Mouse (Mus musculus) gastrocnemius, postnatal 14 days (tissue): ENCODE data around the gene Sema6d. TPM values are rescaled to one million over a fixed set of nuclear protein-coding genes. Genes with fewer than 3 reads are reported as not detected.

Experiments used
- DNase-seq: peaks from one replicate; pipeline ENCODE4 v3.0.0; 2021; ENCODE audit warnings: mixed read lengths
- intact Hi-C: fragments of 180-260 bp; cut with DNase I; formaldehyde crosslinking; loops from one replicate; pipeline ENCODE4 v1.15.1; 2025; ENCODE audit warnings: low total_unique reads
- total RNA-seq, 2 experiments: library from RNA; stranded (reverse); gene quantifications; 2 replicates each; pipeline ENCODE4 v1.2.3; 2021

Sema6d gene
- total RNA-seq, 2 experiments from 2014 or later = 8.1 to 13.8 TPM

GRCm38 (mm10) chr2:124664191-124664590 lies 574.4 kb downstream of the Sema6d start:
- intact Hi-C loops = no loop called here
- DNase-seq = no peak

- DNase-seq = no peak
- intact Hi-C loops = no loop called here
Observed at GRCm38 (mm10) chr2:124668431-124668830, 578.7 kb downstream of the Sema6d start.

GRCm38 (mm10) chr2:124673117-124673516 lies 583.3 kb downstream of the Sema6d start:
- intact Hi-C loops = no loop called here
- no peak for DNase-seq

- peak; percentile 15 for DNase-seq
- intact Hi-C loops = no loop called here
Observed at GRCm38 (mm10) chr2:124684481-124684901, 594.7 kb downstream of the Sema6d start.

GRCm38 (mm10) chr2:124690372-124690771 lies 600.6 kb downstream of the Sema6d start:
- intact Hi-C loops = no loop called here

GRCm38 (mm10) chr2:124702621-124703020 lies 612.9 kb downstream of the Sema6d start:
- DNase-seq = no peak
- intact Hi-C loops = no loop called here

More at GRCm38 (mm10) chr2:124690372-124690771, 600.6 kb downstream of the Sema6d start:
- no peak for DNase-seq

- no peak for DNase-seq
Observed at GRCm38 (mm10) chr2:124704922-124705321, 615.2 kb downstream of the Sema6d start.

GRCm38 (mm10) chr2:124705806-124706205 lies 616.0 kb downstream of the Sema6d start:
- no peak for DNase-seq
- intact Hi-C loops = no loop called here

More at GRCm38 (mm10) chr2:124704922-124705321, 615.2 kb downstream of the Sema6d start:
- intact Hi-C loops = no loop called here

- intact Hi-C loops = no loop called here
- no peak for DNase-seq
Observed at GRCm38 (mm10) chr2:124706896-124707295, 617.1 kb downstream of the Sema6d start.
